Mouse (Mus musculus) MEL (cell line): ENCODE data around the gene Sppl3. TPM values are rescaled to one million over a fixed set of nuclear protein-coding genes. Genes with fewer than 3 reads are reported as not detected.
A peak's percentile ranks its signal among the peaks of the same experiment; 100 is the strongest.

Experiments
- DNase-seq: peaks from one replicate; pipeline ENCODE4 v3.0.0; 2011; ENCODE audit warnings: low read depth, low spot score
- H3K27ac ChIP-seq: 2 replicates; pipeline ENCODE4 v1.5.1; 2012; ENCODE audit warnings: low read depth, mild to moderate bottlenecking, control low read depth, low read length, moderate library complexity; ENCODE audit not compliant: control insufficient read depth
- H3K27me3 ChIP-seq, 2 experiments: fragments of 150-350 bp in 1 of 2; sonication (generic) in 1 of 2; 2 replicates each; pipeline ENCODE4 v1.6.1; 2012; ENCODE audit warnings: low read length in 2 of 2, mild to moderate bottlenecking in 2 of 2, improper control_type of control experiment in 1 of 2, moderate library complexity in 1 of 2; ENCODE audit not compliant: insufficient read depth in 2 of 2, control insufficient read depth in 1 of 2
- H3K36me3 ChIP-seq, 2 experiments: 2 replicates each; pipeline ENCODE4 v1.6.1; 2012 to 2014; ENCODE audit warnings: low read length in 2 of 2, improper control_type of control experiment in 1 of 2, inconsistent platforms in 1 of 2, mild to moderate bottlenecking in 1 of 2; ENCODE audit not compliant: insufficient read depth in 2 of 2, control insufficient read depth in 1 of 2
- H3K4me1 ChIP-seq, 2 experiments: fragments of 150-350 bp in 1 of 2; sonication (generic) in 1 of 2; 2 replicates each; pipeline ENCODE4 v1.6.1; 2012; ENCODE audit warnings: low read length in 2 of 2, improper control_type of control experiment in 1 of 2, mild to moderate bottlenecking in 1 of 2; ENCODE audit not compliant: insufficient read depth in 2 of 2, control insufficient read depth in 1 of 2
- H3K4me3 ChIP-seq, 2 experiments: fragments of 150-350 bp in 1 of 2; sonication (generic) in 1 of 2; 2 replicates each; pipeline ENCODE4 v1.5.1; 2012; ENCODE audit warnings: low read depth in 2 of 2, low read length in 2 of 2, mild to moderate bottlenecking in 2 of 2, moderate library complexity in 2 of 2, control low read depth in 1 of 2, improper control_type of control experiment in 1 of 2; ENCODE audit not compliant: control insufficient read depth in 1 of 2, insufficient read depth in 1 of 2
- H3K79me2 ChIP-seq: 2 replicates; pipeline ENCODE4 v1.6.1; 2012; ENCODE audit warnings: mild to moderate bottlenecking, low read length, moderate library complexity; ENCODE audit not compliant: control insufficient read depth, poor library complexity, insufficient read depth
- H3K9ac ChIP-seq: 2 replicates; pipeline ENCODE4 v1.6.1; 2012; ENCODE audit warnings: low read depth, mild to moderate bottlenecking, control low read depth, low read length, moderate library complexity; ENCODE audit not compliant: control insufficient read depth, poor library complexity, severe bottlenecking
- H3K9me3 ChIP-seq: fragments of 150-350 bp; sonication (generic); replicated peaks from 2 replicates; pipeline ENCODE4 v1.6.1; 2012; ENCODE audit warnings: mild to moderate bottlenecking, low read length, improper control_type of control experiment, moderate library complexity; ENCODE audit not compliant: insufficient read depth
- BHLHE40 ChIP-seq: IDR thresholded peaks from 2 replicates; pipeline ENCODE4 v1.6.1; 2012; ENCODE audit warnings: low read depth, mild to moderate bottlenecking, inconsistent platforms, low read length, improper control_type of control experiment, borderline replicate concordance
- CHD1 ChIP-seq: IDR thresholded peaks from 2 replicates; pipeline ENCODE4 v1.6.1; 2012; ENCODE audit warnings: low read depth, mild to moderate bottlenecking, inconsistent platforms, low read length, improper control_type of control experiment
- E2F4 ChIP-seq: IDR thresholded peaks from 2 replicates; pipeline ENCODE4 v1.6.1; 2011; ENCODE audit warnings: low read depth, low read length, improper control_type of control experiment, borderline replicate concordance
- EP300 ChIP-seq, 2 experiments: IDR thresholded peaks; 2 replicates each; pipeline ENCODE4 v1.6.1; 2011; ENCODE audit warnings: improper control_type of control experiment in 2 of 2, low read length in 2 of 2, low read depth in 1 of 2, mild to moderate bottlenecking in 1 of 2
- ETS1 ChIP-seq: IDR thresholded peaks from 2 replicates; pipeline ENCODE4 v1.6.1; 2012; ENCODE audit warnings: low read depth, mild to moderate bottlenecking, inconsistent platforms, low read length, improper control_type of control experiment, moderate library complexity
- GABPA ChIP-seq: IDR thresholded peaks from 2 replicates; pipeline ENCODE4 v1.6.1; 2012; ENCODE audit warnings: low read depth, mild to moderate bottlenecking, inconsistent platforms, low read length, improper control_type of control experiment, moderate library complexity
- HCFC1 ChIP-seq: IDR thresholded peaks from 2 replicates; pipeline ENCODE4 v1.6.1; 2012; ENCODE audit warnings: low read depth, mild to moderate bottlenecking, inconsistent platforms, low read length, improper control_type of control experiment, moderate library complexity
- MAFK ChIP-seq: IDR thresholded peaks from 2 replicates; pipeline ENCODE4 v1.6.1; 2011; ENCODE audit warnings: low read depth, mild to moderate bottlenecking, low read length, improper control_type of control experiment, borderline replicate concordance
- MAX ChIP-seq: IDR thresholded peaks from 2 replicates; pipeline ENCODE4 v1.6.1; 2011; ENCODE audit warnings: low read length, improper control_type of control experiment
- MAZ ChIP-seq: IDR thresholded peaks from 2 replicates; pipeline ENCODE4 v1.6.1; 2012; ENCODE audit warnings: low read depth, mild to moderate bottlenecking, inconsistent platforms, low read length, improper control_type of control experiment
- MXI1 ChIP-seq: IDR thresholded peaks from 2 replicates; pipeline ENCODE4 v1.6.1; 2011; ENCODE audit warnings: mild to moderate bottlenecking, low read depth, low read length, improper control_type of control experiment
- MYB ChIP-seq: IDR thresholded peaks from 2 replicates; pipeline ENCODE4 v1.6.1; 2011; ENCODE audit warnings: mild to moderate bottlenecking, low read depth, low read length, improper control_type of control experiment
- NELFE ChIP-seq: IDR thresholded peaks from 2 replicates; pipeline ENCODE4 v1.6.1; 2011; ENCODE audit warnings: low read depth, low read length, improper control_type of control experiment
- POLR2A ChIP-seq, 2 experiments: IDR thresholded peaks; 2 replicates each; pipeline ENCODE4 v1.6.1; 2011 to 2012; ENCODE audit warnings: low read length in 2 of 2, mild to moderate bottlenecking in 2 of 2, control low read depth in 1 of 2, improper control_type of control experiment in 1 of 2, low read depth in 1 of 2, moderate library complexity in 1 of 2; ENCODE audit not compliant: control insufficient read depth in 1 of 2, insufficient read depth in 1 of 2, poor library complexity in 1 of 2
- POLR2AphosphoS5 ChIP-seq: IDR thresholded peaks from 2 replicates; pipeline ENCODE4 v1.6.1; 2012; ENCODE audit warnings: low read depth, borderline replicate concordance, mild to moderate bottlenecking, inconsistent platforms, low read length, moderate library complexity, mixed read lengths
- RAD21 ChIP-seq: IDR thresholded peaks from 2 replicates; pipeline ENCODE4 v1.6.1; 2011; ENCODE audit warnings: mild to moderate bottlenecking, low read depth, low read length, improper control_type of control experiment
- RCOR1 ChIP-seq: IDR thresholded peaks from 2 replicates; pipeline ENCODE4 v1.6.1; 2012; ENCODE audit warnings: low read depth, mild to moderate bottlenecking, inconsistent platforms, low read length, improper control_type of control experiment
- SIN3A ChIP-seq: IDR thresholded peaks from 2 replicates; pipeline ENCODE4 v1.6.1; 2012; ENCODE audit warnings: low read length, improper control_type of control experiment, inconsistent platforms
- SMC3 ChIP-seq: IDR thresholded peaks from 2 replicates; pipeline ENCODE4 v1.6.1; 2011; ENCODE audit warnings: low read depth, low read length, improper control_type of control experiment
- TBP ChIP-seq: IDR thresholded peaks from 2 replicates; pipeline ENCODE4 v1.8.0; 2011; ENCODE audit warnings: low read depth, low read length, improper control_type of control experiment
- USF2 ChIP-seq, 2 experiments: IDR thresholded peaks; 2 replicates each; pipeline ENCODE4 v1.6.1; 2011 to 2012; ENCODE audit warnings: improper control_type of control experiment in 2 of 2, low read length in 2 of 2, borderline replicate concordance in 1 of 2, inconsistent platforms in 1 of 2, low read depth in 1 of 2, mild to moderate bottlenecking in 1 of 2; ENCODE audit not compliant: insufficient read depth in 1 of 2
- ZNF384 ChIP-seq: IDR thresholded peaks from 2 replicates; pipeline ENCODE4 v1.6.1; 2012; ENCODE audit warnings: low read depth, mild to moderate bottlenecking, inconsistent platforms, low read length, improper control_type of control experiment
- polyA plus RNA-seq, 2 experiments: library from polyadenylated mRNA; stranded (reverse) in 1 of 2; unstranded in 1 of 2; fragments of >175 nt in 1 of 2; fragments of >200 nt in 1 of 2; gene quantifications; 2 replicates each; pipeline versions ENCODE4 v1.2.1 to v1.2.4; 2012; ENCODE audit warnings: low replicate concordance in 2 of 2, low read depth in 1 of 2; ENCODE audit not compliant: insufficient read length in 2 of 2, insufficient read depth in 1 of 2, missing spikeins in 1 of 2
- total RNA-seq: library from RNA; depleted of rRNA; stranded (reverse); fragments of 300-350 nt; gene quantifications from 2 replicates; pipeline ENCODE4 v1.2.3, GENCODE M21; 2012

The Sppl3 gene
- total and polyA plus RNA-seq, 3 experiments = 25.8 to 50.9 TPM; not detected in 1

DNA sequence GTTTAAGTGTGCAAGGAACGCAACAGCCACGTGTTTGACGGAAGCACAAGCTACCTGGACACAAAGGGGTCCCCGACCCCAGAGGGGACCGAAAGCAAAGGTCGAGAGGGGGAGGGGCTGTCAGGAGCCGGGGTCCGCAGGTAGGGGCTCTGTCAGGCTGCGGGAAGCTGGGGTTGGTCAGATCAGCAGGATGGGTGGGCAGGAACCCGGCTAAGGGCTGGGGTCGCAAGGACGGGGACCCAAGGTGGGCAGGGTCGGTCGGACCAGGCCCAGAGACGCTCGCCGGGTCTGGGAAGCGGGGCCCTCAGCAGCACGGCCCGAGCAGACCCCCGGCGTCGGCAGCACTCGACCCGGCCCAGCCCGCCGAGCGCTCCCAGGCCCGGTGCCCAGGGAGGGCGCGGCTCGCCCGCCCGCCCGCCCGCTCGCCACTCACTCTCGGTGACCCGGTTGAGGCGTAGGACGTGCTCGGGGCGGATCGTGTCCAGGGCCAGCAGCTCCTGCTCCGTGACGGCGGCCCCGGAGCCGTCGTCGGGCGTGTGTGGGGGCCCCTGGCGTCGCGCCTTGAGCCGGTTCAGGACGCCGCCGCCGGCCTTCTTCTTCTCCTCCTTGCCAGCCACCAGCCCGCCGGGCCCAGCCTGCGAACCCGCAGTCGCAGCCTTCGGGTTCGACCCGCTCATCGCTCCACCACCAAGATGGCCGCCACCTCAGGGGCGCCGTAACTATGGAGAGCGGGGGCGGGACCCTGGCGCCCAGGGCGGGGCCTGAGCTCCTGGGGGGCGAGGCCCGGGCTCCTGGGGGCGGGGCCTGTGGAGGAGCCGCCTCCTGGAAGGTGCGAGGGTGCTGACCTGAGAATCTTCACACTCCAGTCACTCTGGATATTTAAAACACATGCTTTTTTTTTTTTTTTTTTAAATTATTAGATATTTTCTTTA, 123.6 kb downstream of the Sppl3 start, which contains the start of gene Unc119b:
Unc119b (minus strand) TSS at position 742 of the 932 bp plus-strand sequence.
- Histone ChIP-seq H3K36me3 (peaks cover 0 to 2% of the 10 kb centered on the region in 2 experiments; a peak in 3 of 4 replicates), H3K4me3 (peak within 1 kb of the TSS; percentile 81 to 94), H3K4me1 (peaks cover 0 to 7% of the 10 kb centered on the region in 2 experiments)
- DNase-seq = peak; percentile 88
- TF ChIP-seq NELFE = peak; percentile 37
- TF ChIP-seq SIN3A = peak; percentile 44
- no peak for TF ChIP-seq USF2 (IDR thresholded peaks at IDR 0.05; ENCODE audit: borderline replicate concordance in 1 of 2, insufficient read depth in 1 of 2, low read depth in 1 of 2, low read length in 2 of 2)
- TF ChIP-seq POLR2A (IDR thresholded peaks at IDR 0.05; ENCODE audit: control insufficient read depth in 1 of 2, insufficient read depth in 1 of 2, low read depth in 1 of 2, low read length in 2 of 2, poor library complexity in 1 of 2) = peak; percentile 60 to 68; a peak in 3 of 4 replicates
- peak; percentile 73 for TF ChIP-seq MAX
- peak; percentile 40; the same call in 1 of the 2 replicates for TF ChIP-seq HCFC1
- TF ChIP-seq, all 39 proteins: peak for 5
- H3K27ac ChIP-seq = no peak within 1 kb of the TSS
- H3K79me2 ChIP-seq = peaks cover 9% of the 10 kb centered on the region
- peak within 1 kb of the TSS; percentile 94 for H3K9ac ChIP-seq
- H3K27me3 ChIP-seq = no peaks in the 10 kb centered on the region
- no peaks in the 10 kb centered on the region for H3K9me3 ChIP-seq

DNA sequence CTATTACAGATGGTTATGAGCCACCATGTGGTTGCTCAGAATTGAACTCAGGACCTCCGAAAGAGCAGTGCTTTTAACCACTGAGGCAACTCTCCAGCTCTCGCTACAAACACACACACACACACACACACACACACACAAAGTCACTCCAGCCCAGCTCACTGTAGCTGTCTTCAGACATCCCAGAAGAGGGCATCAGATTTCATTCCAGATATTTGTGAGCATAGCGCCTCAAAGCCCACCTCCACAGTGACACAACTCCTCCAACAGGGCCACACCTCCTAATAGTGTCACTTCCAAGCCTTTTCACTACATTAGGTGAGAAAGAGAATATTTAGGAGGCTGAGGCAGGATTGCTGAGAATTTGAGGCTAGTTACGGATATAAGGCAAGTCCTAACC, 128.2 kb downstream of the Sppl3 start:
- Histone ChIP-seq H3K4me3 (no peak overlapping the region), H3K9ac (no peak overlapping the region), H3K9me3 (no peaks in the 10 kb centered on the region), H3K4me1 (no peaks in the 10 kb centered on the region; a peak in 1 of 4 replicates), H3K27me3 (no peaks in the 10 kb centered on the region), H3K79me2 (peaks cover 2% of the 10 kb centered on the region), H3K27ac (no peak overlapping the region), H3K36me3 (no peaks in the 10 kb centered on the region)
- no peak for TF ChIP-seq MAFK
- TF ChIP-seq ZNF384 = no peak
- no peak for TF ChIP-seq EP300 (IDR thresholded peaks at IDR 0.05; ENCODE audit: low read depth in 1 of 2, low read length in 2 of 2)
- TF ChIP-seq TBP = no peak
- no peak for TF ChIP-seq E2F4
- no peak for TF ChIP-seq ETS1
- no peak for TF ChIP-seq MAZ
- no peak for TF ChIP-seq SMC3
- TF ChIP-seq RCOR1 = no peak
- TF ChIP-seq MXI1 = no peak
- no peak for TF ChIP-seq SIN3A
- no peak for TF ChIP-seq GABPA
- TF ChIP-seq RAD21 = no peak
- no peak for TF ChIP-seq POLR2AphosphoS5
- TF ChIP-seq CHD1 = no peak
- TF ChIP-seq USF2 (IDR thresholded peaks at IDR 0.05; ENCODE audit: borderline replicate concordance in 1 of 2, insufficient read depth in 1 of 2, low read depth in 1 of 2, low read length in 2 of 2) = no peak
- TF ChIP-seq POLR2A (IDR thresholded peaks at IDR 0.05; ENCODE audit: control insufficient read depth in 1 of 2, insufficient read depth in 1 of 2, low read depth in 1 of 2, low read length in 2 of 2, poor library complexity in 1 of 2) = no peak
- no peak for TF ChIP-seq MYB
- TF ChIP-seq HCFC1 = no peak
- TF ChIP-seq BHLHE40 = no peak
- no peak for DNase-seq
